Mouse (Mus musculus) lung, postnatal 0 days (tissue): ENCODE measurements at regions not wholly inside any gene's neighbourhood (a gene's known extent, or its start where the extent isn't known, plus 50 kb on each side); places are given as distances from the start of the nearest gene placed in this dataset.

Experiments
- ATAC-seq: fragments of 200-750 bp; cut with Nextera tagmentation; 2 replicates; pipeline ENCODE4 v1.8.0; 2017; ENCODE audit warnings: moderate library complexity
- DNase-seq: peaks from one replicate; pipeline ENCODE4 v3.0.0-alpha.2; 2016; ENCODE audit warnings: low spot score
- H3K27ac ChIP-seq: fragments of 300-500 bp; sonication (generic); 2 replicates; pipeline ENCODE4 v1.5.1; 2014; ENCODE audit warnings: antibody characterized with exemption, mild to moderate bottlenecking, low read length, mixed read lengths
- H3K27me3 ChIP-seq: fragments of 300-500 bp; sonication (generic); replicated peaks from 2 replicates; pipeline ENCODE4 v1.6.1; 2014; ENCODE audit warnings: low read length, mixed read lengths; ENCODE audit not compliant: insufficient read depth
- H3K36me3 ChIP-seq: fragments of 300-500 bp; sonication (generic); 2 replicates; pipeline ENCODE4 v1.6.1; 2014; ENCODE audit warnings: low read length, mixed read lengths; ENCODE audit not compliant: insufficient read depth
- H3K4me1 ChIP-seq: fragments of 300-500 bp; sonication (generic); 2 replicates; pipeline ENCODE4 v1.6.1; 2014; ENCODE audit warnings: antibody characterized with exemption, low read depth, low read length, mixed read lengths; ENCODE audit not compliant: insufficient read depth
- H3K4me2 ChIP-seq: fragments of 300-500 bp; sonication (generic); replicated peaks from 2 replicates; pipeline ENCODE4 v1.6.1; 2014; ENCODE audit warnings: low read depth, mild to moderate bottlenecking, low read length, moderate library complexity, mixed read lengths
- H3K4me3 ChIP-seq: fragments of 300-500 bp; sonication (generic); 2 replicates; pipeline ENCODE4 v1.5.1; 2014; ENCODE audit warnings: low read depth, low read length
- H3K9ac ChIP-seq: fragments of 300-500 bp; sonication (generic); replicated peaks from 2 replicates; pipeline ENCODE4 v1.6.1; 2014; ENCODE audit warnings: low read depth, mild to moderate bottlenecking
- H3K9me3 ChIP-seq: fragments of 300-500 bp; sonication (generic); 2 replicates; pipeline ENCODE4 v1.6.1; 2016; ENCODE audit warnings: low read length, mixed read lengths
- CTCF ChIP-seq: IDR thresholded peaks from 2 replicates; pipeline ENCODE4 v1.5.1; 2016; ENCODE audit warnings: antibody characterized with exemption, mild to moderate bottlenecking
- EP300 ChIP-seq: IDR thresholded peaks from 2 replicates; pipeline ENCODE4 v1.6.1; 2016; ENCODE audit warnings: antibody characterized with exemption, mild to moderate bottlenecking, control low read depth
- WGBS: fragments of 180-500 bp; shearing (Covaris S2); extraction: QIAGEN DNeasy Blood & Tissue Kit; methylation state at CpG from one replicate; pipeline ENCODE4 v1.1.7; 2014; 5-methylcytosine and 5-hydroxymethylcytosine counted together

DNA sequence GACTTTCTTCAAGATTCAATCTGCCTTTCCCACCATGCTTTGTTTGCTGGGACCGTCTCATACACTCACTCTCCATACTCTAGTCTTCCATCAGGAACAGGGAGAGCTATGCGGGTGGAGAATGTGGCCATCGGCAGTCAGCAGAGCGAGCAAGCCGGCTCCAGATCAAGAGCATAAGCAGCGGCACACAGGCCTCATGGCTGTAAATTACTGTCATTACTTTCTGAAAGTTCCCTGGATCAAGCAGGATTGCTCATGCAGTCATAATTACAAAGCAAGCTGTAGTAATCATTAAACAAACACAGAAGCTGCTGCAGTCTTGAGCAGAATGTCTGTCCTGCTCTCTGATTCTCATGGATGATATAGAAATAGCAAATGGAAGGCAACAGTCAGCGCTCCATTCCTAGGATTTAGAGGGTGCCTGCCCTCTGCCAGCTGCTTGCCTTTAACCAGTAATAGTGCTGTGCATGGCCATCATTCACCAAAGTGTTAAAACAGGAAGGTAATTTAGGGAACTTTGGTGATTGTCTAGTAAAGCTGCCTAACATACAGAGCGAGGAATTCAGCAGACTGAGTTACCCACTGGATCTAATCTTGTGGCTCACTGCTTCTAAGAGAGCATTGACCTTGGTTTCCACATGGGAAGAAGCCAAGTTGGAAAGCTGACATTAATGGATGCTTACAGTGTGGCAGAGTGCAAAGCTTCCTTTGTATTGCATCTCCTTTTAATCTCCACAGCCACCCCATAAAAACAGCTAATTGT, 298.2 kb downstream of the 1190002N15Rik start:
- ATAC-seq = no peak
- WGBS = 75% methylated on average over 8 of the region's 8 CpGs

GRCm38 (mm10) chr9:94238565-94238964, 299.3 kb downstream of the 1190002N15Rik start:
- Histone ChIP-seq H3K4me2 (no peak overlapping the region), H3K9ac (no peak overlapping the region), H3K27me3 (no peaks in the 10 kb centered on the region), H3K36me3 (no peaks in the 10 kb centered on the region), H3K27ac (no peak overlapping the region), H3K4me1 (no peaks in the 10 kb centered on the region), H3K4me3 (no peak overlapping the region), H3K9me3 (no peaks in the 10 kb centered on the region)
- ATAC-seq (no peak), DNase-seq (no peak)
- TF ChIP-seq EP300 = no peak

More for the DNA sequence above, 298.2 kb downstream of the 1190002N15Rik start:
- Histone ChIP-seq H3K27me3 (no peaks in the 10 kb centered on the region), H3K9me3 (no peaks in the 10 kb centered on the region), H3K4me3 (no peak overlapping the region), H3K9ac (no peak overlapping the region), H3K36me3 (no peaks in the 10 kb centered on the region), H3K27ac (no peak overlapping the region), H3K4me2 (no peak overlapping the region), H3K4me1 (no peaks in the 10 kb centered on the region)
- TF ChIP-seq EP300 = no peak
- TF ChIP-seq CTCF = no peak
- no peak for DNase-seq

- no peaks in the 10 kb centered on the region for H3K27me3 ChIP-seq
- no peak overlapping the region for H3K27ac ChIP-seq
- H3K9me3 ChIP-seq = no peaks in the 10 kb centered on the region
- H3K4me3 ChIP-seq = no peak overlapping the region
- no peak overlapping the region for H3K9ac ChIP-seq
- ATAC-seq (no peak), DNase-seq (no peak)
- H3K4me1 ChIP-seq = no peaks in the 10 kb centered on the region
- TF ChIP-seq CTCF (no peak), EP300 (no peak)
- H3K36me3 ChIP-seq = no peaks in the 10 kb centered on the region
- no peak overlapping the region for H3K4me2 ChIP-seq
- WGBS = 79% methylated on average over 2 of the region's 2 CpGs
Measured at GRCm38 (mm10) chr9:94229537-94229936, 308.3 kb downstream of the 1190002N15Rik start.

- TF ChIP-seq CTCF (peak; percentile 60), EP300 (no peak)
- DNase-seq = peak; percentile 65
- Histone ChIP-seq H3K27ac (no peak overlapping the region), H3K4me3 (no peak overlapping the region), H3K36me3 (no peaks in the 10 kb centered on the region), H3K9ac (no peak overlapping the region), H3K4me1 (no peaks in the 10 kb centered on the region), H3K9me3 (no peaks in the 10 kb centered on the region), H3K27me3 (no peaks in the 10 kb centered on the region), H3K4me2 (no peak overlapping the region)
- 49% methylated on average over 2 of the region's 2 CpGs for WGBS
- peak; percentile 60 for ATAC-seq
Measured at GRCm38 (mm10) chr9:94219116-94219515, 318.8 kb downstream of the 1190002N15Rik start.

GRCm38 (mm10) chr9:94216414-94217279, 321.2 kb downstream of the 1190002N15Rik start:
- TF ChIP-seq CTCF (no peak), EP300 (no peak)

DNA sequence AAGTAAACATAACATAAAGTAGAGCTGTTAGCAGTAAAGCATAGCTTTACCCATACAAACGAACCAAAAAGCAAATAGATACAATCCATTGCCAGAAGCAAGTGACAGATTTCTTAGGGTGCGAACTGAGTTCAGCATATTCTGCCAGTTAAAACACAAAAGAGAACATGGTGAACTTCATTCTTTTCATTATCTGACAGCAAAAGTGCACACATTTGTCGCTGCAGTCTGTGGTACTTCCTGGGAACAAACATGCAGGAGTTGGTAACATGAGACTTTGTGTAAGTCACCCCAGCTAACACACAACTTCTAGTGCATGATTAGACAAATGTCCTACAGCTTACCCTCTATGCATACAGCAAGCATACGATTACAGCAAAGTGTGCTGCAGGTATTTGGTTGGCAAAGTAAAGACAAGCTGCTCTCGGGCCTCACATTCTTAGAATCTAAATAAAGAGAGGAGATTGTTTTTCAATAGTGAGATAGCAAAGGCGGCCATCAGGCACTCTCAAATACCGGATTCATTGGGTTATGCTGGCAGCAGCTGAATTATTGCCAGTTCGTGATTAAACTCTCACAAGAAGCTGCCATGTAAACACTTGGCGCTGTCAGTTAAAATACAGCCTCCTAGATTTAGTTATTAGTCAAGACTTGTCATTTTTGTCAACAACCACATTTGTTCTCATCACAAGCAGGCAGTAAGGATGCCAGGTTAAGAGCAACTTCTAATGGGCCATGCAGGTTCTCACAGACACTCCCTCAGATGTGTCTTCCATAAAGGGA, 327.2 kb downstream of the 1190002N15Rik start:
- no peaks in the 10 kb centered on the region for H3K9me3 ChIP-seq
- DNase-seq (no peak), ATAC-seq (no peak)
- no peaks in the 10 kb centered on the region for H3K27me3 ChIP-seq
- no peak overlapping the region for H3K27ac ChIP-seq
- H3K4me2 ChIP-seq = no peak overlapping the region
- H3K4me3 ChIP-seq = no peak overlapping the region
- 37% methylated on average over 9 of the region's 9 CpGs for WGBS
- no peak overlapping the region for H3K9ac ChIP-seq
- no peaks in the 10 kb centered on the region for H3K4me1 ChIP-seq
- TF ChIP-seq EP300 (no peak), CTCF (no peak)
- no peaks in the 10 kb centered on the region for H3K36me3 ChIP-seq

More at GRCm38 (mm10) chr9:94216414-94217279, 321.2 kb downstream of the 1190002N15Rik start:
- no peak for DNase-seq
- no peaks in the 10 kb centered on the region for H3K9me3 ChIP-seq
- WGBS = 45% methylated on average over 8 of the region's 8 CpGs
- no peaks in the 10 kb centered on the region for H3K27me3 ChIP-seq
- no peak overlapping the region for H3K27ac ChIP-seq
- no peak overlapping the region for H3K4me3 ChIP-seq
- no peak for ATAC-seq
- no peaks in the 10 kb centered on the region for H3K36me3 ChIP-seq
- no peak overlapping the region for H3K9ac ChIP-seq
- H3K4me1 ChIP-seq = no peaks in the 10 kb centered on the region
- H3K4me2 ChIP-seq = no peak overlapping the region
